Mouse (Mus musculus) embryonic fibroblast, embryonic 13.5 days (primary cell): ENCODE measurements at regions not wholly inside any gene's neighbourhood (a gene's known extent, or its start where the extent isn't known, plus 50 kb on each side); places are given as distances from the start of the nearest gene placed in this dataset.

Experiments
- CTCF ChIP-seq: IDR thresholded peaks from 2 replicates; pipeline ENCODE4 v1.5.1; 2011; ENCODE audit warnings: mild to moderate bottlenecking, control low read depth, low read length, moderate library complexity, borderline replicate concordance; ENCODE audit not compliant: insufficient read depth
- POLR2A ChIP-seq: IDR thresholded peaks from 2 replicates; pipeline ENCODE4 v1.6.1; 2011; ENCODE audit warnings: low read depth, mild to moderate bottlenecking, control low read depth, low read length, moderate library complexity

GRCm38 (mm10) chr12:86588010-86588409 lies 90.5 kb upstream of the Vash1 start:
- TF ChIP-seq CTCF (no peak), POLR2A (no peak)
